Mouse (Mus musculus): ENCODE results near the gene Cib1. TPM values are rescaled to one million over a fixed set of nuclear protein-coding genes. Genes with fewer than 3 reads are reported as not detected.

Gene Cib1
- total RNA-seq, 2 experiments from 2014 or later = 28.1 to 28.8 TPM

- DNase-seq (ENCODE audit: low spot score in 2 of 2) = no peak
Measured at GRCm38 (mm10) chr7:80238542-80238941, 5.9 kb upstream of the Cib1 start.

GRCm38 (mm10) chr7:80233799-80234198 lies 1.2 kb upstream of the Cib1 start:
- DNase-seq (ENCODE audit: low spot score in 2 of 2) = no peak

GRCm38 (mm10) chr7:80231971-80232488 lies 583 bp downstream of the Cib1 start:
- DNase-seq (ENCODE audit: low spot score in 2 of 2) = no peak

GRCm38 (mm10) chr7:80230196-80230595 lies 2.4 kb downstream of the Cib1 start:
- no peak for DNase-seq (ENCODE audit: low spot score in 2 of 2)

DNA sequence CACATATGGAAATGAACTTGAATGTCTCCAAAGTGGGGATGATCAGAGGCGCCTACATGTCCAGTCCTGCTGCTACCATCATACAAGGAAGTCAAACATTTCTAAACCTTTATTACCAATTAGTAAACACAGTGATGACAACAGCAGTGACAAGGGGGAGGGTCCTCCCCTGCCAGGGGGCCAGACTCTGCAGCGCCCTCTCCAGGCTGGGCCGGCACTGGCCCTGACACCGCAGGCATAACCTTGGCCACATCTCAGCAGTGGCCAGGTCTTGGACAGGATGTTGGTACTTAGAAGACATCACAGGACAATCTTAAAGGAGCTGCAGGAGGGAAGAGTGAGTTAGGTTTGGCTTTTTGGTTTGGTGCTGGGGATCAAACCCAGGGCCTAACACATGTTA lies 5.5 kb downstream of the Cib1 start:
- DNase-seq (ENCODE audit: low spot score in 2 of 2) = no peak

GRCm38 (mm10) chr7:80221179-80221750 lies 11.3 kb downstream of the Cib1 start:
- no peak for DNase-seq (ENCODE audit: low spot score in 2 of 2)

- DNase-seq (ENCODE audit: low spot score in 2 of 2) = no peak
Measured at GRCm38 (mm10) chr7:80220237-80220797, 12.3 kb downstream of the Cib1 start.

- DNase-seq (ENCODE audit: low spot score in 2 of 2) = no peak
Measured at GRCm38 (mm10) chr7:80218666-80219065, 13.9 kb downstream of the Cib1 start.

- DNase-seq (ENCODE audit: low spot score in 2 of 2) = peak in 1 of 2 experiments; percentile 71
Measured at GRCm38 (mm10) chr7:80216566-80216965, 16.0 kb downstream of the Cib1 start.

- DNase-seq (ENCODE audit: low spot score in 2 of 2) = peak; percentile 68 to 75
Measured at GRCm38 (mm10) chr7:80215398-80215797, 17.2 kb downstream of the Cib1 start.

GRCm38 (mm10) chr7:80214459-80214858 lies 18.2 kb downstream of the Cib1 start:
- DNase-seq (ENCODE audit: low spot score in 2 of 2) = no peak

DNA sequence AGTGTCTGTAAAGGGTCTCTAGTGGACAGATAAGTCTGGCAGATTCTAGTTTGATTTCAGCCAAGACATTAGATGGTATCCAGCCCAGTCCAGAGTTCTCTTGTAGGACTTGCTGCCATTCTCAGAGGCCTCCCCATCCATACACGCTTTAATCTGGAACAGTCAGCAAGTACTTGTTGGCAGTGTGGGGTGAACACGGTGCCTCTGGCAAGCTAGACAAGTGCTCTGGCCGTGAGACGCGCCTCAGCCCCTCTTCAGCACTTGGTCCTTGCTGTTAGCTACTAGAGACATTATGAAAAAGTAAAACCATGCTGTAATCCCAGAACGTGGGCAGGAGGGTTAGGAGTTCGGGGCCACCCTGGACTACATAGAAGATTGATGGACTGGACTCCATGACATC lies 19.0 kb downstream of the Cib1 start:
- no peak for DNase-seq (ENCODE audit: low spot score in 2 of 2)

- DNase-seq (ENCODE audit: low spot score in 2 of 2) = no peak
Measured at GRCm38 (mm10) chr7:80210982-80211381, 21.6 kb downstream of the Cib1 start.

GRCm38 (mm10) chr7:80209669-80210068 lies 22.9 kb downstream of the Cib1 start:
- DNase-seq (ENCODE audit: low spot score in 2 of 2) = no peak

DNA sequence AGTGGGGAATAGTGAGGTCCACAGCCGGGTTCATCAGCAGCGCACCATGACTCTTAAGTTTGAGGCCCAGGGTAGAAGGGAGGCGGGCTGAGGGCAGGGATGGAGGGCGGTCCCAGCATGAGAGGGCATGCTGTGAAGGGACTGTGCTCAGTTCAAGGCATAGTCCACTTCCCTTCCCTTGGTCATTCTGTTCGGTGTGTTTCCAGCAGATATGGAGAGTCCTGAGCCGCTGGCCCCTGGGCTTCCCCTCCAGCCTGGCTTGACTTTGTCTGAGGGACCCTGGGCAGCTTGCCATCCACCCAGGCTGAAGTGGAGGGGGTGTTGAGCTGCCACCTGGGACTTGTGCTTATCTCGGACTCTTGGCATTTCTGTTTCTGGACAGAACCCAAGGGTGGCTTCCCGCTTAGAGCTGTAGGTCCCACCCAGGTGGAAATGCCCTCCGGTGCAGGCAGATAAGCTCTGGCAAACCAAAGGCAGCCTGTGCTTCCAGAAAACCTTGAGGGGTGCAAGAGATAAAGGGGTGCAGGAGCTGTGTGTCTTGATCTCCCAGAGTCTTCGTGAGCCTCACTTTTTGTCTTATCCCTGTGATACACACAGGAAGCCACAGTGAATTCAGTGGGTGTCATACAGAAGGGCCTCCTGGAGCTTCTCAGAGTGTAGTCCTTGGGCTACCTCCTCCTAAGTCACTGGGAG lies 23.7 kb downstream of the Cib1 start:
- no peak for DNase-seq (ENCODE audit: low spot score in 2 of 2)

DNA sequence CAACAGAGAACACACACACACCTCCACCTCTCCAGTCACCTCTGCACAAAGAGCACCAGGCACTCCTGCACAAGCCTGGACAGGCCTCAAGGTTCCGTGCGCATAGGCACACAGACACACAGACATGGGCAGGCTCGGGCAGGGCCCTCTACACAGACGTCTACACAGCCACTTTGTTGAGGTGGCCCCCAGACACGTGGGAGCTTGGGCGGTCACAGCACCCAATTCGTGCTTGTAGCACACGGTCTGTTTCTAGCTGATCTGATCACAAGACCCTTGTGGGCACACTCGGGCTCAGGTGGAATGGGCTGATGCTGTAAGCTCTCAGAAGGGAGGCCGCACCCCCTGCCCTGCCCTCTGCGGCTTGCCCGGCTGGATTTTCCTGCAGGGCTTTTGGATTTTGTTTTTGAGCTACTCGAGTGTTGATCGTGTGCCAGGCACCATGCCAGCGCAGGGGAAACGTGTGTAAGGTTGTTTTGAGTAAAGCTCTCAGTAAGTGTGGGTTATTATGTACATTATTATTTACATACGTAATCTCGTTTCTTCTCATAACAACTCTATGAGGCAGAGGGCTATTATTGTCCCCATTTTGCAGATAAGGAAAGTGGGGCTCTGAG lies 24.5 kb downstream of the Cib1 start:
- DNase-seq (ENCODE audit: low spot score in 2 of 2) = no peak

DNA sequence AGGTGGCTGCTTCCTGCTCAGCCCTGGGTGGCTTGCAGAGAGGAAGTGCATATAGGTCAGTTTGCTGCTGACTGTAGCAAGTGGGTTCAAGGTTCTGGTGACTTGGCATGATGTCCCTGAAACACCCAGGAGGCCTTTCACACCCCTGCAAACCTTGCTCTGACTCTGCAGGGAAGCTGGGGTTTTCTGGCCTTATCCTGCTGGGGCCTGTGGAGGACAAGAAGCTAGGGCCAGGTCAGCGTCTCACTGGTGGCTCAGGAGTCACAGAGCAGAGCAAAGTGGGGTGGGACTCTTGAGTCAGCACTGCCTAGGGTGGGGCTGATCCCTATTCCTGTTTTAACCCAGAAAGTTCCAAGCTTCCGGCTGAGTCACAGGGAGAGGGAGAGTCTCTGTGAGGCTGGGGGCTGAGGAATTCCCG lies 25.3 kb downstream of the Cib1 start:
- DNase-seq (ENCODE audit: low spot score in 2 of 2) = no peak

- DNase-seq (ENCODE audit: low spot score in 2 of 2) = no peak
Measured at GRCm38 (mm10) chr7:80205705-80206589, 26.7 kb downstream of the Cib1 start.

DNA sequence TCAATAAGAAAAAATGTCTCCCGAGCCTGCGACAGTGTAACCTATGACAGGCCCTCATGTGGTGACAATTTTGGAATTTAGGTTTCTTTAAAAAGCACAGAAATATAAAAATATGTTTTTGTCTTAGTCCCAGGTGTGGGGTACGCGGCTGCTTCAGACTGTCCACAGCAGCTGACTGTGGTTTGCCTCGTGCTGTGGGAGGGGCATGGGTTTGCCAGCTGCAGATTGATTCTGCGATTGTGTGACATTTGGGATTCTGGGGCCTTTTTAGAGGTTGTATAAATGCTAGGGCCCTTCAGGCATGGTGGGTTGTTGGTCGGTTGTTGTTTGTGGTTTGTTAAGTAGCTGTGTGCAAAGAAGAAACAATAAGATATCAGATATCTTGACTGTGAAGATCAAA lies 27.7 kb downstream of the Cib1 start:
- DNase-seq (ENCODE audit: low spot score in 2 of 2) = no peak

DNA sequence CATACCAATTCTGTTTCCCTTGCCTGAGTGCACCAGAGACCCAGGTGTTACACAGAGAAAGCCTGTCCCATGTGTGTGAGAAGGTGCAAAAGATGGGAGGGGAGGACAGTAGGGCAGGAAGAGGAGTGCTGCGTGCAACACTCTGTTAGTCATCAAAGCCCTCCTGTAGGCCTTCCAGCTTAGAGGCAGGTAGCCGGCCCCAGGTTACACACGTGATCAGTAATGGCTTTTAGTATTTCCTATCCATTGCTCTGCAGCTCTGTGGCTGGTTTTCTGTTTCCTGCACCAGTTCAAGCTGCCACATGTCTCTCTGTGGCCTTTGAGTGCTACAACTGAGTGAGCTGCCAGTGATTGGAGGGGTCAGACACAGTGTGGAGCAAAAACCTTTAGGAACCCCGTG lies 28.3 kb downstream of the Cib1 start:
- no peak for DNase-seq (ENCODE audit: low spot score in 2 of 2)

GRCm38 (mm10) chr7:80203638-80204096 lies 28.9 kb downstream of the Cib1 start:
- no peak for DNase-seq (ENCODE audit: low spot score in 2 of 2)
